Mouse (Mus musculus) CH12.LX (cell line): Measurements from ENCODE around the gene Ctsw. TPM values are rescaled to one million over a fixed set of nuclear protein-coding genes. Genes with fewer than 3 reads are reported as not detected.

ENCODE experiments used
- DNase-seq: peaks from one replicate; pipeline ENCODE4 v3.0.0-alpha.2; 2013; ENCODE audit errors: extremely low read depth
- H3K27ac ChIP-seq: 2 replicates; pipeline ENCODE4 v1.5.1; 2012; ENCODE audit warnings: low read depth, mild to moderate bottlenecking, control low read depth, moderate library complexity; ENCODE audit not compliant: insufficient read depth
- H3K27me3 ChIP-seq: replicated peaks from 2 replicates; pipeline ENCODE3; 2012; ENCODE audit warnings: inconsistent platforms
- H3K36me3 ChIP-seq, 2 experiments: replicated peaks in 1 of 2; 2 replicates each; pipeline versions ENCODE3 to v1.6.1; 2012; ENCODE audit warnings: inconsistent platforms in 1 of 2, low read length in 1 of 2, mild to moderate bottlenecking in 1 of 2, mixed read lengths in 1 of 2, moderate library complexity in 1 of 2; ENCODE audit not compliant: control insufficient read depth in 1 of 2, insufficient read depth in 1 of 2
- H3K4me1 ChIP-seq, 2 experiments: 2 replicates each; pipeline ENCODE4 v1.6.1; 2012; ENCODE audit warnings: inconsistent platforms in 1 of 2, moderate library complexity in 1 of 2; ENCODE audit not compliant: insufficient read depth in 2 of 2, control insufficient read depth in 1 of 2
- H3K4me2 ChIP-seq: 2 replicates; pipeline ENCODE4 v1.6.1; 2012; ENCODE audit warnings: low read depth, mild to moderate bottlenecking, control low read depth; ENCODE audit not compliant: poor library complexity, insufficient read depth, severe bottlenecking
- H3K4me3 ChIP-seq, 3 experiments: fragments of 150-350 bp in 1 of 3; sonication (generic) in 1 of 3; replicated peaks in 1 of 3; 2 replicates each; pipeline versions ENCODE3 to v1.5.1; 2011 to 2012; ENCODE audit warnings: low read depth in 2 of 3, low read length in 2 of 3, mild to moderate bottlenecking in 2 of 3, moderate library complexity in 2 of 3, control low read depth in 1 of 3, improper control_type of control experiment in 1 of 3, inconsistent platforms in 1 of 3, mixed read lengths in 1 of 3; ENCODE audit not compliant: poor library complexity in 1 of 3
- H3K79me2 ChIP-seq: replicated peaks from 2 replicates; pipeline ENCODE4 v1.6.1; 2012; ENCODE audit warnings: mild to moderate bottlenecking, moderate library complexity; ENCODE audit not compliant: control insufficient read depth, poor library complexity, insufficient read depth, severe bottlenecking; ENCODE audit errors: extremely low read depth
- H3K9ac ChIP-seq: 2 replicates; pipeline ENCODE4 v1.6.1; 2012; ENCODE audit warnings: low read depth, mild to moderate bottlenecking, control low read depth, moderate library complexity; ENCODE audit not compliant: insufficient read depth
- H3K9me3 ChIP-seq: replicated peaks from 2 replicates; pipeline ENCODE3; 2012; ENCODE audit warnings: low read length, inconsistent platforms, mixed read lengths
- CHD1 ChIP-seq: IDR thresholded peaks from 2 replicates; pipeline ENCODE4 v1.6.1; 2012; ENCODE audit warnings: low read depth, low read length, improper control_type of control experiment, inconsistent platforms
- CHD2 ChIP-seq: IDR thresholded peaks from 2 replicates; pipeline ENCODE4 v1.6.1; 2011; ENCODE audit warnings: low read length, improper control_type of control experiment
- CTCF ChIP-seq, 2 experiments: IDR thresholded peaks in 1 of 2; conservative IDR thresholded peaks in 1 of 2; 2 replicates each; pipeline ENCODE4 v1.5.1; 2011 to 2012; ENCODE audit warnings: low read depth in 2 of 2, low read length in 2 of 2, improper control_type of control experiment in 1 of 2, inconsistent platforms in 1 of 2, mild to moderate bottlenecking in 1 of 2, moderate library complexity in 1 of 2
- E2F4 ChIP-seq: IDR thresholded peaks from 2 replicates; pipeline ENCODE4 v1.6.1; 2011; ENCODE audit warnings: low read depth, low read length, improper control_type of control experiment; ENCODE audit not compliant: insufficient replicate concordance
- EP300 ChIP-seq: IDR thresholded peaks from 2 replicates; pipeline ENCODE4 v1.6.1; 2011; ENCODE audit warnings: low read length, improper control_type of control experiment
- ETS1 ChIP-seq: conservative IDR thresholded peaks from 2 replicates; pipeline ENCODE4 v1.6.1; 2012; ENCODE audit warnings: low read depth, mild to moderate bottlenecking, inconsistent platforms, low read length, improper control_type of control experiment, moderate library complexity
- GABPA ChIP-seq: IDR thresholded peaks from 2 replicates; pipeline ENCODE4 v1.6.1; 2012; ENCODE audit warnings: low read depth, low read length, improper control_type of control experiment, inconsistent platforms; ENCODE audit not compliant: insufficient replicate concordance
- HCFC1 ChIP-seq: IDR thresholded peaks from 2 replicates; pipeline ENCODE4 v1.6.1; 2012; ENCODE audit warnings: low read depth, mild to moderate bottlenecking, inconsistent platforms, low read length, improper control_type of control experiment
- IRF4 ChIP-seq: IDR thresholded peaks from 2 replicates; pipeline ENCODE4 v1.6.1; 2014; ENCODE audit warnings: low read depth, mild to moderate bottlenecking, inconsistent platforms, low read length, improper control_type of control experiment
- JUN ChIP-seq: IDR thresholded peaks from 2 replicates; pipeline ENCODE4 v1.6.1; 2011; ENCODE audit warnings: low read depth, mild to moderate bottlenecking, low read length, improper control_type of control experiment, moderate library complexity; ENCODE audit not compliant: insufficient read depth
- JUND ChIP-seq: conservative IDR thresholded peaks from 2 replicates; pipeline ENCODE4 v1.6.1; 2011; ENCODE audit warnings: low read depth, low read length, improper control_type of control experiment
- KAT2A ChIP-seq: IDR thresholded peaks from 2 replicates; pipeline ENCODE4 v1.6.1; 2012; ENCODE audit warnings: low read length, improper control_type of control experiment, inconsistent platforms; ENCODE audit not compliant: insufficient replicate concordance
- MAFK ChIP-seq: IDR thresholded peaks from 2 replicates; pipeline ENCODE4 v1.6.1; 2011; ENCODE audit warnings: low read length, improper control_type of control experiment; ENCODE audit not compliant: insufficient replicate concordance
- MAX ChIP-seq: IDR thresholded peaks from 2 replicates; pipeline ENCODE4 v1.6.1; 2011; ENCODE audit warnings: low read length, improper control_type of control experiment
- MAZ ChIP-seq: IDR thresholded peaks from 2 replicates; pipeline ENCODE4 v1.6.1; 2012; ENCODE audit warnings: low read depth, mild to moderate bottlenecking, inconsistent platforms, low read length, improper control_type of control experiment, moderate library complexity
- MYC ChIP-seq: IDR thresholded peaks from 2 replicates; pipeline ENCODE4 v1.6.1; 2011; ENCODE audit warnings: low read depth, mild to moderate bottlenecking, improper control_type of control experiment, low read length
- NRF1 ChIP-seq: IDR thresholded peaks from 2 replicates; pipeline ENCODE4 v1.6.1; 2014; ENCODE audit warnings: low read depth, mild to moderate bottlenecking, inconsistent platforms, low read length, improper control_type of control experiment, moderate library complexity
- POLR2A ChIP-seq: IDR thresholded peaks from 2 replicates; pipeline ENCODE4 v1.6.1; 2011; ENCODE audit warnings: low read depth, mild to moderate bottlenecking, improper control_type of control experiment, low read length
- POLR2AphosphoS2 ChIP-seq: IDR thresholded peaks from 2 replicates; pipeline ENCODE4 v1.6.1; 2011; ENCODE audit warnings: low read depth, low read length, improper control_type of control experiment
- RAD21 ChIP-seq: IDR thresholded peaks from 2 replicates; pipeline ENCODE4 v1.6.1; 2011; ENCODE audit warnings: low read depth, mild to moderate bottlenecking, low read length, improper control_type of control experiment, moderate library complexity
- RCOR1 ChIP-seq: conservative IDR thresholded peaks from 2 replicates; pipeline ENCODE4 v1.6.1; 2012; ENCODE audit warnings: low read depth, mild to moderate bottlenecking, inconsistent platforms, low read length, improper control_type of control experiment
- USF2 ChIP-seq: conservative IDR thresholded peaks from 2 replicates; pipeline ENCODE4 v1.6.1; 2011; ENCODE audit warnings: low read depth, low read length, improper control_type of control experiment
- ZKSCAN1 ChIP-seq: IDR thresholded peaks from 2 replicates; pipeline ENCODE4 v1.6.1; 2012; ENCODE audit warnings: low read depth, inconsistent platforms, low read length, improper control_type of control experiment, borderline replicate concordance
- ZNF384 ChIP-seq: IDR thresholded peaks from 2 replicates; pipeline ENCODE4 v1.6.1; 2012; ENCODE audit warnings: low read depth, low read length, improper control_type of control experiment, inconsistent platforms
- dilution Hi-C: fragments of 300-500 bp; cut with MboI; formaldehyde crosslinking; loops from 2 replicates; pipeline ENCODE4 v1.14.3; 2020; ENCODE audit warnings: low sequenced_read_pairs; ENCODE audit not compliant: extremely low pct_unique_long_range_greater_than_20kb, extremely low pct_ligation_motif_present
- in situ Hi-C: fragments of 300-500 bp; cut with MboI; formaldehyde crosslinking; loops from 3 replicates; pipeline ENCODE4 v1.14.3; 2019; ENCODE audit warnings: low sequenced_read_pairs, low pct_ligation_motif_present, low pct_unique_long_range_greater_than_20kb, mixed read lengths
- polyA plus RNA-seq: library from polyadenylated mRNA; unstranded; fragments of >175 nt; gene quantifications from 2 replicates; pipeline ENCODE4 v1.2.1, GENCODE M21; 2012; ENCODE audit warnings: low read depth; ENCODE audit not compliant: insufficient read length
- total RNA-seq, 2 experiments: library from RNA; depleted of rRNA; stranded (reverse); fragments of 300-350 nt in 1 of 2; fragments of >200 nt in 1 of 2; gene quantifications; 2 replicates each; pipeline ENCODE4 v1.2.3; 2012 to 2014

Ctsw gene
- total and polyA plus RNA-seq, 3 experiments = 0.23 to 1.1 (median 0.38) TPM

DNA sequence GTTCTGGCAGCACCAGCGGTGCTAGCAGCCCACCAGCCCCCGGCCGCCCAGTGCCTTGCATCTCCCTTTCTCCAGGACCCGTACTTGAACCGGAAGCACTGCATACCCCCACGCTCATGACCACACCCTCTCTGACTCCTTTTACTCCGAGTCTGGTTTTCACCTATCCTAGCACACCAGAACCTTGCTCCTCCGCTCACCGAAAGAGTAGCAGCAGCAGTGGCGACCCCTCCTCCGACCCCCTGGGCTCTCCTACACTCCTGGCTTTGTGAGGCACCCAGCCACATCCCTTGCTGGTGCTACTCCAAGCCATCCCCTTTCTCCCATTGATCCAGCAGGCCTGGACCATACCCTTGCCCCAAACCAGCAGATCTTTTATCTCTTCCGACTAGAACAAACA is 13.3 kb downstream of the Ctsw start:
- Histone ChIP-seq H3K9ac (no peak overlapping the region), H3K4me1 (peaks cover 6 to 26% of the 10 kb centered on the region in 2 experiments; a peak in 3 of 4 replicates), H3K36me3 (peaks cover 0 to 19% of the 10 kb centered on the region in 2 experiments), H3K27ac (no peak overlapping the region), H3K4me3 (no peak overlapping the region), H3K9me3 (no peaks in the 10 kb centered on the region), H3K4me2 (no peak overlapping the region), H3K79me2 (peaks cover 6% of the 10 kb centered on the region; the same call in 1 of the 2 replicates), H3K27me3 (peaks cover 7% of the 10 kb centered on the region)
- DNase-seq = no peak
- in situ Hi-C loops = loop anchor here (5.0 kb wide), 1 partner anchor 37 kb away; the partner anchor contains the start of gene Cfl1
- TF ChIP-seq CHD2 = no peak
- TF ChIP-seq EP300 = no peak
- no peak for TF ChIP-seq RCOR1
- no peak for TF ChIP-seq E2F4
- TF ChIP-seq POLR2AphosphoS2 = no peak
- no peak for TF ChIP-seq POLR2A
- TF ChIP-seq MAFK = no peak
- no peak for TF ChIP-seq KAT2A
- TF ChIP-seq IRF4 = no peak
- no peak for TF ChIP-seq MAX
- dilution Hi-C loops = no loop called here

- Histone ChIP-seq H3K36me3 (peaks cover 0 to 19% of the 10 kb centered on the region in 2 experiments), H3K79me2 (peaks cover 6% of the 10 kb centered on the region; the same call in 1 of the 2 replicates), H3K4me2 (no peak overlapping the region), H3K4me3 (no peak overlapping the region), H3K27ac (no peak overlapping the region), H3K27me3 (peaks cover 10% of the 10 kb centered on the region), H3K4me1 (peaks cover 15 to 33% of the 10 kb centered on the region in 2 experiments), H3K9ac (no peak overlapping the region), H3K9me3 (no peaks in the 10 kb centered on the region)
- no peak for DNase-seq
- in situ Hi-C loops = no loop called here
- no peak for TF ChIP-seq POLR2A
- no peak for TF ChIP-seq RCOR1
- TF ChIP-seq, all 38 proteins: peak for 0
- dilution Hi-C loops = no loop called here
Observed at GRCm38 (mm10) chr19:5451766-5452165, 16.5 kb downstream of the Ctsw start.

DNA sequence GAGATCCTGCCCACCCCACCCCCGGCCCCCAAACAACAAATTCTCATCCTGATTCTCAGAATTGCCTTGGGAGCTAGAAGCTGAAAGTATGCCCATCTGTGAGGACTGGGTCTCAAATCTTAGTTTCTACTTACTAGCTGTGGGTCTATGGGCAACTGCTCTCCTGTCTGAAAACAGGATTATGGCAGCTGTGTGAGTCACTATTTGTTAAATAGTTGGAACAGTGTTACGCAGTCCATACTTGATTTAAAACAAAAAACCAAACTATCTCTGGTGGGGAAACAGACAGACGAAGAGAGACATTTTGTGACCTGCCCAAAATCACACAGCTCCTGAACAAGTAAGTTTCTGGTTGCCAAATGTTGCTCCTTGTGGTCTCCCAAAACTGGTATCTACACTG is 18.6 kb downstream of the Ctsw start:
- H3K36me3 ChIP-seq = peaks cover 0 to 11% of the 10 kb centered on the region in 2 experiments

More for the DNA sequence above, 18.6 kb downstream of the Ctsw start:
- Histone ChIP-seq H3K79me2 (no peaks in the 10 kb centered on the region), H3K4me1 (peaks cover 9 to 20% of the 10 kb centered on the region in 2 experiments), H3K9ac (no peak overlapping the region), H3K27me3 (peaks cover 29% of the 10 kb centered on the region), H3K4me3 (no peak overlapping the region), H3K27ac (no peak overlapping the region), H3K4me2 (no peak overlapping the region), H3K9me3 (no peaks in the 10 kb centered on the region)
- TF ChIP-seq E2F4 (no peak), ZKSCAN1 (no peak), MYC (no peak), GABPA (no peak), CHD2 (no peak), RAD21 (no peak), CHD1 (no peak), MAZ (no peak), ZNF384 (no peak), ETS1 (no peak), KAT2A (no peak), JUND (no peak), NRF1 (no peak), CTCF (conservative IDR thresholded peaks at IDR 0.05 in 1 of 2, IDR thresholded peaks at IDR 0.05 in 1 of 2; ENCODE audit: low read depth in 2 of 2, low read length in 2 of 2) (no peak), USF2 (no peak), HCFC1 (no peak), JUN (no peak)
- DNase-seq = no peak
- in situ Hi-C loops (no loop called here), dilution Hi-C loops (no loop called here)
